Mouse (Mus musculus): ENCODE data around the gene Elob.

Elob gene

GRCm38 (mm10) chr17:23783352-23783751, 45.6 kb downstream of the Elob start:
- no peak for DNase-seq (ENCODE audit: low read depth, low spot score)

- no peak for DNase-seq (ENCODE audit: low read depth, low spot score)
Observed at GRCm38 (mm10) chr17:23778447-23778846, 50.5 kb downstream of the Elob start.

- DNase-seq (ENCODE audit: low read depth, low spot score), result no peak
Observed at GRCm38 (mm10) chr17:23777141-23777540, 51.8 kb downstream of the Elob start.

GRCm38 (mm10) chr17:23776216-23776615, 52.7 kb downstream of the Elob start:
- no peak for DNase-seq (ENCODE audit: low read depth, low spot score)
